Mouse (Mus musculus) brain, embryonic 14.5 days (tissue): ENCODE results near the gene Cct7.

Experiments
- CTCF ChIP-seq: fragments of 200-500 bp; IDR thresholded peaks from 2 replicates; pipeline ENCODE4 v1.5.1; 2012; ENCODE audit warnings: inconsistent platforms, mild to moderate bottlenecking, moderate library complexity, borderline replicate concordance; ENCODE audit not compliant: insufficient read depth, insufficient read length; ENCODE audit errors: extremely low read depth
- POLR2A ChIP-seq: fragments of 200-500 bp; IDR thresholded peaks from 2 replicates; pipeline ENCODE4 v1.6.1; 2012; ENCODE audit warnings: mild to moderate bottlenecking, inconsistent platforms, borderline replicate concordance; ENCODE audit not compliant: poor library complexity, insufficient read depth, insufficient read length, severe bottlenecking; ENCODE audit errors: extremely low read depth

DNA sequence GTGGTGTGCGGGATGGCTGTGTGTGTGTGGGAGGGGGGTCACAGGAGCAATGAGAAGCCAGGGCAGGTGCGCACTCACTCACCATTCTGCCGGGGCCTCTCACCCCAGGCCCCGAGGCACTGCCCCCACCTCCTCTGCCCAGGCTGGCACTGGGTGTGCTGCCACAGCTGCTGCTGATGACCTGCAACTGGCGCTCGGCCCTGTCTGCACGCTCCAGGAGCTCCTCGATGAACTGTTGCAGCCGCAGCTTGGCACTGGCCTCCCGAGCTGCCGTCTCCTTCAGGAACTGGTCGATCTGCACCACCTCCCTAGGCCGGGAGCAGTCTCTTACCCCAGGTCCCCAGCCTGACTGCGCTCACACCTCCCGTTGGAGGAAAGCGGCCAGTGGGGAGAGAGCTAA, 29.4 kb downstream of the Cct7 start:
- TF ChIP-seq CTCF: no peak
- TF ChIP-seq POLR2A: no peak
